Mouse (Mus musculus) megakaryocyte, embryonic 14.5 days (primary cell): ENCODE data around the gene Cacng7.

Source experiments
- FLI1 ChIP-seq: IDR thresholded peaks from 2 replicates; pipeline ENCODE4 v1.6.1; 2012; ENCODE audit warnings: low read length, inconsistent platforms, mixed read lengths
- GATA1 ChIP-seq: IDR thresholded peaks from 3 replicates; pipeline ENCODE4 v1.6.1; 2012; ENCODE audit warnings: mixed read lengths, low read length, inconsistent platforms, borderline replicate concordance

DNA sequence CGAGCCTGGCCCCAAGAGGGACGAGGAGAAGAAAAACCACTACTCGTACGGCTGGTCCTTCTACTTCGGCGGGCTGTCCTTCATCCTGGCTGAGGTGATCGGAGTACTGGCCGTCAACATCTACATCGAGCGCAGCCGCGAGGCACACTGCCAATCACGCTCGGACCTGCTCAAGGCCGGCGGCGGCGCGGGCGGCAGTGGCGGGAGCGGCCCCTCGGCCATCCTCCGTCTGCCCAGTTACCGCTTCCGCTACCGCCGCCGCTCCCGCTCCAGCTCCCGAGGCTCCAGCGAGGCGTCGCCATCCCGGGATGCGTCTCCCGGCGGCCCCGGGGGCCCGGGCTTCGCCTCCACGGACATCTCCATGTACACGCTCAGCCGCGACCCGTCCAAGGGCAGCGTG, 82.1 kb downstream of the Cacng7 start:
- TF ChIP-seq GATA1 (no peak), FLI1 (no peak)
